Mouse (Mus musculus) megakaryocyte-erythroid progenitor cell, adult 5-6 weeks (primary cell): ENCODE results near the gene Fermt3. TPM values are rescaled to one million over a fixed set of nuclear protein-coding genes. Genes with fewer than 3 reads are reported as not detected.

Experiments
- ATAC-seq: replicated peaks from 2 replicates; pipeline ENCODE4 v1.8.0; 2016; ENCODE audit warnings: mild to moderate bottlenecking, inconsistent platforms; ENCODE audit not compliant: severe bottlenecking, poor library complexity, low FRiP score, low TSS enrichment
- total RNA-seq, 2 experiments: library from RNA; stranded (forward) in 1 of 2; stranded (reverse) in 1 of 2; fragments of 200-1000, 215-1000 nt in 1 of 2; fragments of >200 nt in 1 of 2; fragmentation: Nextera tagmentation in 1 of 2; gene quantifications; 2 replicates each; pipeline ENCODE4 v1.2.3; 2014 to 2017

The Fermt3 gene
- total RNA-seq, 2 experiments from 2014 or later, result 153 to 220 TPM

DNA sequence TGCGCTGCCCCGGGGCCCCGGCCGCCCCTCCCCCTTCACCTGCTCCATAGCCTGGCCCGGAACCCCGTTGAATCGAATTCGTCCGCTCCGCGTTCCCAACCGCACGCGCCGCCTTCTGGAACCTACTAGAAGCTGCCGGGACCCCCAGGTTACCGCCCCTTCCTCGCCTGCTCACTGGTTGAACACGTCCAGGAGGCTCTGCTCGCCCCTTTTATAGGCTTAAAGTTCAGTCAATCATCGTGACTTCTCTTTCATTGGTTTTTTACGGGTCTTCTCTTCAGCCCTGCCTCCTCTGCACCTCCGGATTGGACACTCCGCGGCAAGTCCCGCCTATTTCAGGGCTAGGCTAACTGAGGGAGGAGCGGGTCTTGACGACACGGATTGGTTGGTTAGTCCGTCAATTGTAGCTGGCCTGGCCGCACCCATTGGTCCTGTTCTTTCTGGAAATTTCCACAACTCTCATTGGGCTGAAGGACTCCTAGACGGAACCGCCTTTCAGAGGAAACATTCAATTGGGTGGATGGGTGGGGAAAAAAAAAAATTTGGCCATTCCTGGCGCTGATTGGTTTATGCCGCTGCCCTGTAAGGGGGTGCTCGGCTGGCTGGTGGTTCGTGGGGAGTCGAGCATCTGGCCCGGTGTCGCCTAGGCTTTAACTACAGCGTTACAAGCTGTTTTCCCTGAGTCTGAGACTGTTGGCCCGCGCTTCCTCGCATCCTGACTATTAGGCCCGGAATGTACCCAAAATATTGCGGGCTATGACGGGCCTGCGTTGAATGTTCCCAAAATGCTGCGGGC is 20.8 kb upstream of the Fermt3 start, which contains the start of gene Stip1:
Gene Stip1 (minus strand): TSS at position 127 of the 796 bp plus-strand sequence.
- ATAC-seq, result peak; percentile 95

DNA sequence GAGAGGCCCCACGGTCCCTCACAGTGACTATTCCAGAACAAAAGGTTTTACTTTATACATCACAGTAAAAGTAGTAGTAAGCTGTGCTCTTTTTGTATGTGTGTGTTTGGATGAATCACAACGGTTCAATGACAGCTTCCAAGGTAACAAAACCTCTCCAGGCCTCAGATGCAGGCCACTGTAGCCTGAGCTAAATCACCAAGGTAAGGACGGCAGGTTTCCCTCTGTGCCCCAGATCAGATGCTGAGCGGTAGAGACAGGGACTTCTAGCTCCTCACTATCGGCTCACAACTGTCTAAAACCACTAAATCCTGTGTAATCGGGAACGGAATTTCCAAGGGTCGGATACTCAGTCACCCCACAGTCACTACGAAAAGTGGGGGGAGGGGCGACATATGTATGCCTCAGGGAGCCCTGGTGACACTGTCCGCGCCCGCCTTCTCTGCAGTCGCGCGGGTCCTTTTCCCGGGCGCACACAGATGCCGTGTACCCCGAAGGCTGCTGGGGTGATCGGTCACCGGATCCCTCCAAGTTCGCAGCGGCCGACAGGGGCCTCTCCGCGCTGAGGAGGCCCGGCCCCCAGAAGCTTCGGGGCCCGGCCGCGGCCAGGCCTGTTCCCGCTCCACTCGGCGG is 19.9 kb upstream of the Fermt3 start:
- ATAC-seq, result 0 out of 2 replicates have a peak, but pooled peaks have one; percentile 9

DNA sequence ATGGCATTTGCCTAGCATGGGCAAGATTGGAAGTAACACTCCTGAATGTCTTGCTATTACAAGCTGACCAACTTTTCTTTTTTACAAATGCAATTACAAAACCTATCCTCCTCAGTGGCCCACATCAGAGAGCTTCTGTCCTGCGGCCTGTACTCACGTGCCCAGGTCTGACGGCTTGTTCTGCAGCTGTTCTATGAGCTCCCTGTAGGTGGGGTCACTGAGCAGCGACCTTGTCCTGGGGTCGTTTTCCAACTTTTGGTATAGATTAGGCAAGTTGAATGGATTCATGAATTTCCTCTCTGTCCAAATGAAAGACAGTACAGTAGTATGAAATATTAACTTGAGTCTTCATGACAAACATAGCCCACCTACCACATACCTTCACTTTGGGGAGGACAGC is 14.7 kb upstream of the Fermt3 start:
- no peak for ATAC-seq

DNA sequence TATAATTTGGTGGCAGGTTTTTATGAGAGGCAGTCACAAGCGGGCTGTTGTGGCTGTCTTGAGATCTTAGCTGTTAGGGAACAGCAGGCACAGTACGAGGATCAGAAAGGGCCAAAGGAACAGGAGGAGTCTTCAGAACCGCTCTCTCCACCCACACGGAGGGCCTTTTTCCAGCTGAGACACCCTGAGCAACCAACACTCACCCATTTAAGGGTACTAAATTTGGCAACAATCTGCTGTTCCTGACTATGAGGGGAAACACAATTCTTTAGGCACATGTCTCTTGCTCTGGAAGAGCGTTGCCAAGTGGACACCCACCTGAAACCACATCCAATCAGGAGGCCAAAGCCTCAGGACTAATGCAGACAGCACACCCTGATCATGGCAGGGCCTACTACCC is 10.3 kb upstream of the Fermt3 start:
- ATAC-seq, result no peak

DNA sequence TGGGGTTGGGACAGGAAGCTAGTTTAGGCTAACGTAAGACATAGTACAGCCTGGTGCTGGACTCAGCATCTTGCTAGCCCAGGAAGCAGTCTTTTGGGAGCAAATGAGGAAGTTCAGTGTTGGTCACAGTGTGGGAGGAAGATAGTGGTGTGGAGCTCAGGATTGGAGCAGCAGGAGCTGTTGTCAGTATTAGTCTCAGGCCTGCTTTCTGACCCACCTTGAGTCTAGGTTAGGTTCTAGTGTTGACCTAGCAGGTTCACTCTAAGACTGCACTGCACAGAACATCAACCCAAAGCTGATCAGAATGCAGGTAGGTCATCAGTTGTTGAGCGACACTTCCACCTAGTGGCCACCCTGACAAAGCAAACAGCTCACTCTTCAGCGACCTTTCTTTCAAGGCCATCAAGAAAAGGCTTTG is 964 bp upstream of the Fermt3 start:
- ATAC-seq, result peak; percentile 46

DNA sequence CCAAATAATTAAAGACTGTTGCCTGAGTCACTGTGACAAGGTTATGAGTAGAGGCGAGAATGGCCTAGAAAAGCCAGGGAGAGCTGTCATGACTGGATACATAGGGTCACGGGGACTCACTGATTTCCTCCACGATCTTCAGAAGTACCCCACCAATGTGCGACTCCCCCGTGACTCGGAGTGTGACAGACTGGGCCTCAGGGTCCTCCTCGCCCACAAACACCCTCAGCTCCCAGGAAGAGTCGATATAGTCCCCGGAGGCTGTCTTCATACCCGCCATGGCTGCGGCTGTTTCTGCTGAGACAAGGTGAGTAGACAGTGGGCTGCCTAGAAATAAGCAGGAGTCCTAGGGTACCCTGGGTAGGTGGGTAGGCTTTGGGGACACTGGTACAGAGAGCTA is 723 bp downstream of the Fermt3 start:
- ATAC-seq, result no peak

DNA sequence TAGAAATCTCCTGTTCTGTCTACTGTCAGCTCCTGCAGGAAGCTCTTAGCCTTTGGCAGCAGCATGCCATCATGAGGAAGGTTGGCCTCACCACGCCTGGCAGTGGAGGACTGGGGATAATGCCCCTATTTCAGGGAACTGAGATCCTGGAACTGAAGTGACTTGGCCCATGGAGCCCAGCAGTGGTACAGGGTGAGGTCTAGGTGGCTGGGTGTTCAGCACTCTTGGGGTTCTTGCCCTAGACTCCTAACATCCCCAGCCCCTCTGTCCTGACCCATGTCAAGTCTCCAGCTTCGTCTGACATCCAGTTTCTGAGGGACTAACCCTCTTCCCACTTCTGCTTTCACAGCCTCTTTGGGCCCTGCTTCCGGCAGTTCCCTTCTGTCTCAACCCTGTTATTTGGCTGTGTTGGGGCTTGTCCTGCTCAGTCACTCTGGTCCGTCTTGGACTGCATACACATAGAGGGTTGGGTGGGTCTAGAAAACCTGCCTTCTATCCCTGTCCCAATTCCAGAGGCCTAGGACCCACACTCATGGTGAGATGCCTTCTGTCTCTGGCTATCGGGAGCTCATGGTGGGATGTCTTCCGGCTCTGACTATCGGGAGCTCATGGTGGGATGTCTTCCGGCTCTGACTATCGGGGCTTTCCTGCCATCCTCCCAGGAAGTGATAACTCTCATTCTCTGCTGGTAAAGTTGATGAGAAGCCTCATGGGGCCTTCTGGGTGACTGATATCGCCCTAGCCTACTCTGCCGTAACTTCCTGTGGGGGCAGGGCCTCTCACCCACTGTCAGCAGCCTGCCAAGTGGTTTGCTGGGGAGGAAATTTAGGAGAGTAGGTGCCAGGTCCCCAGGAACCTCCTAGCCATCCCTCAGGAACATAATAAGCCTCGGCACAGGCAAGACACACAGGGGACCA is 1.5 kb downstream of the Fermt3 start:
- ATAC-seq, result peak; percentile 80

DNA sequence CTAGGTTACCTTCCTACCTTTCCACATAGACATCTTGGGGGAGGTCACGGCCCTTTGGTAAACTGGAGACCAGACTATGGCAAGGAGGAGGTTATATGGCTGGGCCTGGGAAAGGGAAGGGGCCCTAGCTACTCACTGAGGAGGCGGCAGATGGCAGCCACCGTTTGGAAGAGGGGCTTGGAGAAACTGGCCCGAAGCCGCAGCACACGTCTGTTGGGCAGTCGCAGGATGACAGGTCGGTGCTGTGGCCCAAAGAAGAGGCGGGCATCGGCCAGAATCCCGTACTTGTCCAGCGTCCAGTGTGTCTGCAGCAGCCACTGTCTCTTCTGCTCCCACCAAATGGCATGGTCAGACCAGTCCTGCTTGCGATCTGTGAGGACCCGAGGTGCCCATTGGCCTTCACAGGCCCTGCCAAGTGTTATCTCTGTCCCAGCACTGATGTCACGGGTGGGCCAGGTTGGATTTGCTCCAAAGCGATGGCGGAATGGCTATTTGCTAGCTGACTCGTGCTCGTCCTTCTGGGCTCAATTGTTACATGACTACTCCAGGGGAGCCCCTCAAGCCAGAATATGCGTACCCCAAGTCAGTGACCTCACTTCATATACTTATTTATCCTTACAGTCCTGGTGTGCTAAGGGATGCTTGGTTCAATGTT is 4.7 kb downstream of the Fermt3 start:
- no peak for ATAC-seq

DNA sequence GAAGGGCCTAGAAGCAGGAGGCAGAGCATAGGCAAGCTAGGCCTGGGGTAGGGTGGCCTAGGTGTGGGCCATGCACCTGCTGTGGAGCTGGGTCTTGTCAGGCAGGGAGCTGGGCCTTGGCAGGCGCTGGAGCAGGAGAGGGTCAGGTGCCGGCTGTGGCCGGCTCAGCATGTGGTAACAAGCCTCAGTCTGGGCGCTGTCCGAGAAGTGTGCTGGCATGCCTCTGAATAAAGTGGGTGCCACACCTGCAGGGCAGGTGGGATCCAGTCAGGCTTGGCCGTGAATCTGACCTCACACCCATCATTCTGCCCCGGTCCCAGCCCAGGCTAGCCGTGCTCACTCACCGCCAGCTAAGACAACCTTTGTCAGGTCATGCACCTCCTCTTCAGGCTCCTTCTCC is 5.3 kb downstream of the Fermt3 start:
- ATAC-seq, result no peak

DNA sequence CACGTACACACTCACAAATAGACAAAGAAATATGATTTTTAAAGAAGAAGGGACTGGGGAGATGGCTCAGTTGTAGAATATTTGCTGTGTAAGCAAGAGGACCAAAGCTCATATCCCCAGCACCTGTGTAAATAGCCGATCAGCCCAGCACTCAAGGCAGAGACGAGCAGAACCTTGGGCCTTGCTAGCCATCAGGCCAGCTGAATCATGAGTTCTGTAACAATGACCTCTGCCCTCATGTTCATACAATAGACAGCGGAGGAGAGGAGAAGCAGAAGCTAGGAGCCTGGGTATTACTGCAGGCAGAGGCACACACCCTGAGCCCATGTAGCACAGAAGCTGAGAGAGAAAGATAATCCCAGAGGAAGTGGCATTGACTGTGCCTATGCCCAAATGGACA is 6.8 kb downstream of the Fermt3 start:
- ATAC-seq, result no peak

DNA sequence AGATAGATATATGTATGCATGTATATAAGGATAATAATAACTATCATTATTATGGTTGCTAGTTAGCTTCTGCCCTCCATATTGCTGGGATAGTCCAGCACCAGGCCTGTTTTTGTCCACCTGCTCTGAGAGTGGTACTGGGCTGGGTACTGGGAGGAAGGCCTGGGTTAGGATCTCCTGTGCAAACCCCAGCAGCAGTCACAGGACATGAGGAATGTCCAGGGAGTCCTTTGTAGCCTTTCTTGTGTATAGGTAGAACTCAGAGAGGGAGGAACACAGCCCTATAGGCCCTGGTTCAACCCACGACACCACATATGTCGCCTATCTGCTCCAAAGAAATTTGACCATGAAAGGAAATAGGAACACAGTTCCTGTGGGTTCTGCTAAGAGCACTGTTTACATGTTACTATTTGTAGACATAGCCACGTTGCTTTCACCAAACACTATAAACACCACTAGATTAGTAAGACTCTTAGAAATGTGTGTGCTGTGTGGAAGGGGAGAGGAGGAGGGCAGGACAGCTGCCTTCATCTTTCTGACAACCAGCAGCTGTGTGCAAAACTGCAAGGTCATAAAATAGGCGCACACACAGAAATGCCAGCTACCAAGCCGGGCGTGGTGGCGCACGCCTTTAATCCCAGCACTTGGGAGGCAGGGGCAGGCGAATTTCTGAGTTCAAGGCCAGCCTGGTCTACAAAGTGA is 12.2 kb downstream of the Fermt3 start:
- ATAC-seq, result no peak

DNA sequence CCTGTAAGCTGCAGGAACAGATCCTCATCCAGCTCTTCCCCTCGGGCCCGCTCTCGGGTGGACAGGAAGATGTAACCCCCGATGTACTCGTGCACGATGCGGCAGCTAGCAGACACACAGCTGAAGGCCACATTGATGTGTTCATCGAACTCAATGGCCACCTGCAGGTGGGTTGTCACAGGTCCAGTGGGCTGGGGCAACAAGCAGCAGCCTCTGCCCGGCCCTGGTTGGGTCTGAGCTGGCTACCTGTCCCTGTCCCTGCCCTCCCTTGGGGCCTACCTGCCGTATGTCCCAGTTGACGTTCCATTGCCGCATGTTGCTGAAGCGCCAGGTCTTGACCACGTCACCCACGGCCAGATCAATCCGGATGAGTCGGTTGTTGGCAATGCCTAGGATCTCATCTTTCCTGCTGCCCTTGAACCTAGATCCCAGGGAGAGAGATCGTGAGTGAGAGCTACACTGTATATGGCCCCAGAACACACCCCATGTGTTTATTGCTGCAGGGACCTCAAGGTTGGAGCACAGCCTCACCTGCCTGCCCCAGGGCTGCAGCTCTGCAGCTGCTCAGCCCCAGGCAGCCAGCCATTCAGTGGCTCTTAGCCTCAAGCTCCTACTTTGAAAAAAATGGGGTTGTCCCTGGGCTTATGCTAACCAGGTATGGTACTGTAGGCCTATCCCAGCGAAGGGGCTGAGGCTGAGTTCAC is 19.8 kb downstream of the Fermt3 start:
- ATAC-seq, result no peak

DNA sequence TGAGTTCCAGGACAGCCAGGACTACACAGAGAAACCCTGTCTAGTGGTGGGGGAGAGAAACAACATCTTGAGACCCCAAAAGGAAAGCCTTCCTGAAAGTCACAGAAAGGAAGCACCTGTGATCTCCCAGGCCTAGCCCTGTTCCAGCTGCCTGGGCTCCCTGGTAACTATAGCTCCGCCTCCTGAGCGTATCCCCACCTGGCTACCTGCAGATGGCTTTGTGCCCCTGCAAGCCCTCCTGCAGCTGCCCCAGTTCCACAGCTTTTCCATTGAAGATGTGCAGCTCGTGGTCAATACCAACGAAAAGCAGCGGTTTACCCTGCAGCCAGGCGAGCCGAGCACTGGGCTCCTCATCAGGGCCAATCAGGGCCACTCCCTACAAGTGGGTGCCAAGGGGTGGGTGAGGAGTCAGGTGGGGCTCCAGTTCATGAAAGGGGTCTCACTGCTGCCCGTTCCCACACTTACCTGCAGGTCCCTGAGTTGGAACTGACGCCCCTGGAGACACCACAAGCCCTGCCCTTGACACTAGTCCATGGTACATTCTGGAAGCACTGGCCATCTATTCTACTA is 21.5 kb downstream of the Fermt3 start:
- no peak for ATAC-seq

DNA sequence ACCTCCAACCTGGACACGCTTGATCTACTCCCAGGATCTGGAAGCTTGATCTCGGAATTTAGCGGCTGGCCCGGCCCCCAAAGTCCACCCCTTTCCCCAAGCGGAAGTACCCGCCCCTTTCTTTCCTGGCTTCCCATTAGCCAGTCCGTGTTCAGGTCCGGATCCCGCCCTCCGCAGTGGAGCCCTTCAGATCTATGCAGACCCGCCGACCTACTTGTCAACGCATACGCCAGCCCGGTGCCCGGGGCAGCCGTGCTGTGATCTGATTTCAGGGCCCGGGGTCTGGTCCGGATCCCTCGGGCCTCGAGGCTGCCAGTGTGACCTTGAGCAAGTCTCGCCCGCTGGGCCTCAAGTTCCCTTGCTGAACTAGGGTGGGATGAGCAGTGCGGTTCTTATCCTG is 23.3 kb downstream of the Fermt3 start, which contains the start of the genes Nudt22 and Trpt1:
Gene Nudt22 (minus strand): TSS at position 112 of the 400 bp plus-strand sequence.
Gene Trpt1 (plus strand): TSS at position 126 of the 400 bp plus-strand sequence.
- ATAC-seq, result peak; percentile 66

DNA sequence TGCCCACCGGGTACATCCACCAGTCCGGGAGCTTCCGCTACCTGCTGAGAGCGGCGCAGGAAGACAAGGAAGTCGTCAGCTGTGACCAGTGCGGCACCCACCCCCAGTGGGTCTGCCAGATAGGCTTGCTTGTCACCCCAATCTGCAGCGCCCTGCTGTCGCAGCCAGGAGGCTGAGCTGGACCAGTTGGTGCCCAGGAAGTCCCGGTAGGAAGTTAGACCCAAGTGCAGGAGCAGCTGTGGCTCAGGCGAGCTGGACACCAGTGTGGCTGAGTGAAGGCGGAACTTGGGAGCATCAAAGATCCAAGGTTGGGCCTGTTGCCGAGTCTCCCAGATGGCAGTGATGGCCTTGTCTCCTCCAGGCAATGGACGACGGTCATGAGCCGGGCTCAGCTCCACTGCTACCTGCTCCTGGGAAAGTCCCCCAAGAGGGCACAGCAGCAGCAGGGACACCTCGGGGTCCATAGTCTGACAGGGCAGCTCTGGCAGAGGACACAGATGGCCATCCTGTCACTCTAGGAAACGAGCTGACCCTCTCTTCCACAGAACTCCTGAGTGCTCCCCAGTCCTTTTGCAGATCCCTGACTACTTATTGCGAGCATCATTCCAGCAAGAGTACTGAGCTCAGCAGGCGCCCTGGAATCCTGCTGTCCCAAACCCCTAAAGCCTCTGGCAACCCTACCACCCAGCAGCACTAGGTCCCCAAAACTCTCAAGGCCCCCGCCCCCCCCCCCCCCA is 23.8 kb downstream of the Fermt3 start:
- ATAC-seq, result no peak

DNA sequence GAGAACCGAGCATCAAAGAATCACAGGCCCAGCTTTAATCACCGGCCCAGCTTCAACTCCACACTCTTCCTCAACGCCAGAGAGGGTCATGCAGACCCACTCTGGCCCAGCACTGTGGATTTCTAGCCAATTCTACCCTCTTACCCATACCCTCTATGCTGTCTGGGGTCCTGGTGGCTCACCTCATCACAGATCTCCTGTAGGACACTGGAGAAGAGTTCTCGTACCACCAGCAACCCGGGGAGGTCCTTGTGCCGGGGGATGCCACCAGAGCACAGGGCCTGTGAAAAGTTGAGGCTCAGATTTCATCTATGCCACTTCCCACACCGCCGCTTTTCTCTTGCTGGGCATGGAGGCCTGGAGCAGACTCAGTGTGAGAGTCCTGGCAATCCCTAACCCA is 24.8 kb downstream of the Fermt3 start:
- no peak for ATAC-seq

DNA sequence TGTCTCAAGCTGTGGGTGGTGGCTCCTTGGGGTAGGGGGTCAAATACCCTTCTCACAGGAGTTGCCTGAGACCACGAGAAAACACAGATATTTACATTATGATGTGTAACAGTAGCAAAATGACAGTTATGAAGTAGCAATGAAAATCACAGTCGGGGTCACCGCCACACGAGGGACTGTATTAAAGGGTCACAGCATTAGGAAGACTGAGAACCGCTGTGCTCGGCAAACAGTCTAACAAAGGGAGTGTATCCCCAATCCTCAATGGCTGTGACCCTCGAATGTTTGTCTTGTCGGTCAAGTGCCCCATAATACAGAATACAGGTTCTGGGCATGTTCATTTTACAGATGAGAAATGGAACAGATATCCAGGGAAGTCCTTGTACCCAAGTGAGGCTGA is 25.3 kb downstream of the Fermt3 start:
- no peak for ATAC-seq
